Mouse (Mus musculus): ENCODE results near the gene Zc3h12a.

The Zc3h12a gene

DNA sequence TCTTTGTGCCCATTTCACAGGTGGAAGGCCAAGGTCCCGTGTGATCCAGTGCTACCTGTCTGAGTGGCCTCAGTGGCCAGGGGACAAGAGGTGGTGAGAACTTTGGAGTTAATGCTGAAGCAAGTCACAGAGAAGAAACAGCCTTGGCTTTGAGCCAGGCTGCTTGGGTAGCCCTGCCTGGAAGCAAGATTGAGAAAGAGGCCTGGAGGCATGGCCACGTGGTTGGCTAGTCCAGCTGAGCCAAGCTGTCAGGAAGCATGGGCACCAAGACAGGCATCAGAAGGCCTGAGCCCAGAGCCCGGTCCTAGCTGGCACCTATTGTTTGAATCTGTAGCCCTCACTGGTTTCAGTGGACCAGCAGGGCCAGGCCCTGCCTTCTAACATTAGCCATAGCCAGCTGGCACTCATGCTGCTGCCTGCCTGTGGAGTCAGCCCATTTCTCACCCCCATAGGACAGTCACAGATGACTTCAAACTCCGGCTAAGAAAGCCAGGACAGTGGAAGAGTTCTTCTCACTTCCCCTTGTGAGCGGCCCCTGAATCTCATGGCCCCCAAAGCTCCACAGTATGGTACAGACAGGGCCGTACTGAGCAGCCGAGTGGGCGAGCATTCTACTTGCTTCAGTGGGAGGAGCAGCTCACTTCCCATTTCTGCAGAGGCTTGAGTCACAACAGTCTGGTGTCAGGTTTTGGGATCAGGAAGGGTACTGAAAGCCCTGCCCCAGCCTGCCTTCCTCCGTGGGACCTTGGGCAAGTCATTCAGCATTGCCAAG, 11.4 kb downstream of the Zc3h12a start:
- in situ Hi-C loops (cut with MboI, MseI), result no loop called here

GRCm38 (mm10) chr4:125115710-125116089, 11.9 kb downstream of the Zc3h12a start:
- in situ Hi-C loops (cut with MboI, MseI), result no loop called here

- in situ Hi-C loops (cut with MboI, MseI), result no loop called here
Observed at GRCm38 (mm10) chr4:125115081-125115480, 12.6 kb downstream of the Zc3h12a start.

DNA sequence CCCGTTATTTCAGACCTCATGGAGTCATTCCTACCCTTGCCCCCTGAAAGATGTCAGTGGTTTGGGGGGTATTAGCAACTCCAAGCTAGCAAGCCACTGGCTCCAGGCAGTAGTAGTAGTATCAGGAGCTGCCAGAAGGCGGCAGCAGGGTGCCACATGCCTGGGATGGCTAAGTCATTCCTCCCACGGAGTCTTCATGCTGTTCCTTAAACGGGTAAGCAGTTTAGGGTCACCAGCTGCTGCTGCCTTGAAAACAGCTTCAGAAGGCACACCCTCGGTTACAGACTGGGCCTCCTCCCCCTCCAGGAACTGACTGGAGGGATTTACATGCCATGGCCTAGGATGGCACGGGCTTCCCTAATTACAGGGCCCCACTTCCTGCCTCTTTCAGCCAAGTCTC, 13.0 kb downstream of the Zc3h12a start:
- in situ Hi-C loops (cut with MboI, MseI), result no loop called here

DNA sequence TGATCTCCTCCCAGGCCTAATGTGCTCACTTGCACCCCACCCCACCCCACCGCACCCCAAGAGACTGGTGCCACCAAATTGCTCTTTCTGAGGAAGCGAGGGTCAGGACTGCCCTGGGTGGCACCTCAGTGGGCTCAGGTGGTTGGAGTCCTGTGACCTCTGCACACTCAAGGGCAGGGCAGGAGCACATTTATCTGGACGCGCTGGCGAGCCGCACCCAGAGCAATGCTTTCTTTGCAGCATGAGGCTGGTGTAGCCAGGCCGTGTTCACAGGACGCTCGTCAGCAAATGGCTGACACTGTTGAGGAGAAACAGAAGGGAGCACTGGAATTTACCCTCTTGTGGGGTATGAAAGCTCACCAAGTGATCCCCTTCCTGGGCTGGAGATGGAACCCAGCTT, 22.3 kb downstream of the Zc3h12a start:
- in situ Hi-C loops (cut with MboI, MseI), result no loop called here

DNA sequence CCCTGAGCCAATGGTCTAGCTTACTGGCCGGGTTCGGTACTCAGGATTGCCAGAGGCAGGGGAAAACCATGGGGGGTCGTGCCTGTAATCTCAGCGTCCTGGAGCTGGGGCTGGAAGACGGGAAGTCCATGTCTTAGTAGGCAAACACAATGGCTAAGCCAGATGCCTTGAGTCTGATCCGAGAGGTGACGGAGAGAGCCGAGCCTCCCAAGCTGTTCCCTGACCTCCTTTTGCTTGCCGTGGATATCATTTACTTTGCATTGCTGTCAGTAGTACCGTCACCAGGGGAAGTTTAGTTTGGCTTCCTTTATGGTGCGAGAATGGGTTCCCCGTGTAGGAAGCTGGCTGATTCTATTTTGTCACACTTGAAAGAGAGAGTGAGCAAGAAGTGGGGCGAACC, 26.3 kb downstream of the Zc3h12a start:
- in situ Hi-C loops (cut with MboI, MseI), result no loop called here

DNA sequence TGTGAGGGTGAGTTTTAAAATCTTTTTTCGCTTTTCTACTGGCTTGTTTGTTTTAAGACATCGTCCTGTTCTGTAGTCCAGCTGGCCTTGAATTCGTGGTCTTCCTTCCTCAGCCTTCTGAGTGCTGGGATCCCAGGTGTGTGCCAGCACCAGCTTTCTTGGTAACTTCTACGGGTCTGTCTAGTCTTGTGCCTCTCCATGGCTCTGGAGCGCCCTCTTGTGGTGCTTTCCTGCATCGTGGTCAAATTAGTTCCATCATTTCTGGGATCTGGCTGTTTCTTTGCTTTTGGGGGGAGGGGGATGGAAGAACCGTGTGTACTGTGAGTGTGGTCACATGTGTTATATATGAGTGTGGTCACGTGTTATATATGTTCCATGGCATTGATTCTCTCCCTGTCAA, 28.2 kb downstream of the Zc3h12a start:
- in situ Hi-C loops (cut with MboI, MseI), result loop anchor here (5.0 kb wide), 1 partner anchor 147 kb away; no protein-coding TSS in a partner anchor

DNA sequence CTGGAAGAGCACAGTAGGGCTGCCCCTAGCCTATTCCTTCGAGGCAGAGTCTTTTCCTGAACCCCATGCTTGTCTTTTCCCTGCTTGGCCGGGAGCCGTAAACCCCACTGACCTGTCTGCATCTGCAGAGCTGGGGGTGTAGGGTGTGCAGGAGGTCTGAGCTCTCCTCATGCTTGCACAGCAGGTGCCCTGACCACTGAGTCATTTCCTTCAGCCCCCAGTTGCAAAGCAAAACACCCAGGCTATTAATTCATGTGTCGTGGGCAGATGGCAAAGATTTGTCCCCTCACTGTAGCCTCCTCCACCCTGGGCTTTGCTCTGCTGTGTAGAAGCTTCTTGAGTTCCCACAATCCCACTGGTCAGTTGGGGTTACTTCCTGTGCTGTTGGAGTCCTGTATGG, 30.2 kb downstream of the Zc3h12a start:
- in situ Hi-C loops (cut with MboI, MseI), result loop anchor here (5.0 kb wide), 1 partner anchor 145 kb away; no protein-coding TSS in a partner anchor

GRCm38 (mm10) chr4:125096066-125096465, 31.6 kb downstream of the Zc3h12a start:
- in situ Hi-C loops (cut with MboI, MseI), result loop anchor here (5.0 kb wide), 1 partner anchor 144 kb away; no protein-coding TSS in a partner anchor

- in situ Hi-C loops (cut with MboI, MseI), result no loop called here
Observed at GRCm38 (mm10) chr4:125093031-125093430, 34.6 kb downstream of the Zc3h12a start.

- in situ Hi-C loops (cut with MboI, MseI), result no loop called here
Observed at GRCm38 (mm10) chr4:125085346-125085841, 42.2 kb downstream of the Zc3h12a start.

GRCm38 (mm10) chr4:125084403-125085345, 43.0 kb downstream of the Zc3h12a start, which contains the start of gene Meaf6:
Gene Meaf6 (plus strand): TSS chr4:125085134.
- in situ Hi-C loops (cut with MboI, MseI), result no loop called here

DNA sequence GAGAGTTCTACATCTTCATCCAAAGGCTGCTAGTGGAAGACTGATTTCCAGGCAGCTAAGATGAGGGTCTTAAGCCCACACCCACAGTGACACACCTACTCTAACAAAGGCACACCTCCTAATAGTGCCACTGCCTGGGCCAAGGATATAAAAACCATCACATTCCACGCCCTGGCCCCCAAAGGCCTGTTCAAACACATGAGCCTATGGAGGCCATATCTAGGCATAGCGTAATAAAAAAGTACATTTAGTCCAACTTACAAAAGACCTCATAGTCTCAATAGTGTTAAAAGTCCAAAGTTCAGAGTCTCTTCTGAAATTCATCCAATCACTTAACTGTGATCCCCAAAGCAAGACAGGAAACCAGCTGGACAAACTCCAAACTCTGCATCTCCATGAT, 48.9 kb downstream of the Zc3h12a start:
- in situ Hi-C loops (cut with MboI, MseI), result no loop called here

GRCm38 (mm10) chr4:125077700-125078099, 49.9 kb downstream of the Zc3h12a start:
- in situ Hi-C loops (cut with MboI, MseI), result no loop called here

Measured in regulatory T cell (primary cell).